Mouse (Mus musculus) forebrain, embryonic 15.5 days (tissue): ENCODE measurements around the gene Aip. TPM values are rescaled to one million over a fixed set of nuclear protein-coding genes. Genes with fewer than 3 reads are reported as not detected.

Source experiments
- ATAC-seq: fragments of 200-750 bp; cut with Nextera tagmentation; replicated peaks from 2 replicates; pipeline ENCODE4 v1.8.0; 2017; ENCODE audit warnings: mild to moderate bottlenecking, moderate TSS enrichment, moderate library complexity
- H3K27ac ChIP-seq: fragments of 300-500 bp; sonication (generic); replicated peaks from 2 replicates; pipeline ENCODE4 v1.5.1; 2015; ENCODE audit warnings: mild to moderate bottlenecking, inconsistent platforms
- H3K27me3 ChIP-seq: fragments of 300-500 bp; sonication (generic); 2 replicates; pipeline ENCODE4 v1.6.1; 2015; ENCODE audit warnings: inconsistent platforms
- H3K36me3 ChIP-seq: fragments of 300-500 bp; sonication (generic); 2 replicates; pipeline ENCODE4 v1.6.1; 2015; ENCODE audit warnings: mild to moderate bottlenecking, inconsistent platforms
- H3K4me1 ChIP-seq: fragments of 300-500 bp; sonication (generic); 2 replicates; pipeline ENCODE4 v1.6.1; 2015; ENCODE audit warnings: inconsistent platforms
- H3K4me2 ChIP-seq: fragments of 300-500 bp; sonication (generic); replicated peaks from 2 replicates; pipeline ENCODE4 v1.6.1; 2015; ENCODE audit warnings: mild to moderate bottlenecking, inconsistent platforms
- H3K4me3 ChIP-seq: fragments of 300-500 bp; sonication (generic); 2 replicates; pipeline ENCODE4 v1.5.1; 2015; ENCODE audit warnings: mild to moderate bottlenecking, inconsistent platforms
- H3K9ac ChIP-seq: fragments of 300-500 bp; sonication (generic); replicated peaks from 2 replicates; pipeline ENCODE4 v1.6.1; 2015; ENCODE audit warnings: mild to moderate bottlenecking, inconsistent platforms
- H3K9me3 ChIP-seq: fragments of 300-500 bp; sonication (generic); 2 replicates; pipeline ENCODE4 v1.6.1; 2016; ENCODE audit warnings: inconsistent platforms
- WGBS: fragments of 180-500 bp; shearing (Covaris S2); methylation state at CpG from one replicate; pipeline ENCODE4 v1.1.7; 2015; ENCODE audit warnings: mixed read lengths; 5-methylcytosine and 5-hydroxymethylcytosine counted together
- polyA plus RNA-seq: library from polyadenylated mRNA; unstranded; fragments of >200 nt; fragmentation: Nextera tagmentation; extraction: Ambion mirVana; gene quantifications from 2 replicates; pipeline ENCODE4 v1.2.1, GENCODE M21; 2015

Gene Aip
- polyA plus RNA-seq, 1 experiment from 2014 or later, result 90.1 TPM

- ATAC-seq, result no peak
- H3K36me3 ChIP-seq, result no peaks in the 10 kb centered on the region
- H3K9ac ChIP-seq, result peak overlapping the region; percentile 55; the same call in 1 of the 2 replicates
- H3K27ac ChIP-seq, result no peak overlapping the region
- 96% methylated on average over 2 of the region's 2 CpGs for WGBS
- no peak overlapping the region for H3K4me3 ChIP-seq
- no peaks in the 10 kb centered on the region for H3K9me3 ChIP-seq
- H3K4me1 ChIP-seq, result peaks cover 42% of the 10 kb centered on the region
- no peak overlapping the region for H3K4me2 ChIP-seq
- no peaks in the 10 kb centered on the region for H3K27me3 ChIP-seq
Measured at GRCm38 (mm10) chr19:4102049-4102448, 23.6 kb downstream of the Aip start.

GRCm38 (mm10) chr19:4101466-4101865 lies 24.2 kb downstream of the Aip start:
- peak overlapping the region; percentile 9 for H3K27ac ChIP-seq
- 52% methylated on average over 6 of the region's 6 CpGs for WGBS

GRCm38 (mm10) chr19:4100718-4101261 lies 24.9 kb downstream of the Aip start:
- Histone ChIP-seq H3K9me3 (no peaks in the 10 kb centered on the region), H3K4me1 (peaks cover 49% of the 10 kb centered on the region)

More at GRCm38 (mm10) chr19:4101466-4101865, 24.2 kb downstream of the Aip start:
- Histone ChIP-seq H3K9ac (peak overlapping the region; percentile 55), H3K4me3 (peak overlapping the region; percentile 61), H3K36me3 (no peaks in the 10 kb centered on the region), H3K27me3 (no peaks in the 10 kb centered on the region), H3K4me1 (peaks cover 43% of the 10 kb centered on the region), H3K4me2 (peak overlapping the region; percentile 92), H3K9me3 (no peaks in the 10 kb centered on the region)
- ATAC-seq, result no peak

GRCm38 (mm10) chr19:4099837-4100717 lies 25.6 kb downstream of the Aip start, which contains the start of gene Pitpnm1:
TSS of gene Pitpnm1 (plus strand) at chr19:4099998.
- Histone ChIP-seq H3K4me3 (peak within 1 kb of the TSS; percentile 61), H3K27me3 (no peaks in the 10 kb centered on the region), H3K27ac (peak within 1 kb of the TSS; percentile 9), H3K4me2 (peak within 1 kb of the TSS; percentile 92), H3K4me1 (peaks cover 50% of the 10 kb centered on the region), H3K9me3 (no peaks in the 10 kb centered on the region), H3K9ac (peak within 1 kb of the TSS; percentile 55), H3K36me3 (no peaks in the 10 kb centered on the region)
- WGBS, result 1% methylated on average over 52 of the region's 53 CpGs
- no peak for ATAC-seq

More at GRCm38 (mm10) chr19:4100718-4101261, 24.9 kb downstream of the Aip start:
- no peaks in the 10 kb centered on the region for H3K36me3 ChIP-seq
- peak overlapping the region; percentile 55 for H3K9ac ChIP-seq
- H3K27ac ChIP-seq, result peak overlapping the region; percentile 9
- H3K4me2 ChIP-seq, result peak overlapping the region; percentile 92
- under 1% methylated on average over 52 of the region's 52 CpGs for WGBS
- no peaks in the 10 kb centered on the region for H3K27me3 ChIP-seq
- ATAC-seq, result no peak
- peak overlapping the region; percentile 61 for H3K4me3 ChIP-seq

- H3K4me2 ChIP-seq, result 0 out of 2 replicates have a peak overlapping the region, but pooled peaks have one; percentile 3
- H3K27ac ChIP-seq, result no peak overlapping the region; the same call in 1 of the 2 replicates
- no peaks in the 10 kb centered on the region for H3K27me3 ChIP-seq
- ATAC-seq, result no peak
- WGBS, result 9% methylated on average over 9 of the region's 9 CpGs
- no peaks in the 10 kb centered on the region for H3K36me3 ChIP-seq
- H3K9ac ChIP-seq, result no peak overlapping the region
- H3K4me3 ChIP-seq, result no peak overlapping the region
- H3K4me1 ChIP-seq, result peaks cover 50% of the 10 kb centered on the region
- no peaks in the 10 kb centered on the region for H3K9me3 ChIP-seq
Measured at GRCm38 (mm10) chr19:4099056-4099455, 26.6 kb downstream of the Aip start.

- Histone ChIP-seq H3K4me2 (no peak overlapping the region), H3K4me1 (peaks cover 50% of the 10 kb centered on the region), H3K9me3 (no peaks in the 10 kb centered on the region), H3K4me3 (no peak overlapping the region; the same call in 1 of the 2 replicates), H3K36me3 (no peaks in the 10 kb centered on the region), H3K27ac (no peak overlapping the region), H3K9ac (no peak overlapping the region), H3K27me3 (no peaks in the 10 kb centered on the region)
- ATAC-seq, result no peak
- WGBS, result 89% methylated on average over 13 of the region's 13 CpGs
Measured at GRCm38 (mm10) chr19:4098426-4098825, 27.2 kb downstream of the Aip start.

GRCm38 (mm10) chr19:4097441-4097825 lies 28.2 kb downstream of the Aip start:
- peak; percentile 12 for ATAC-seq
- Histone ChIP-seq H3K27ac (peak overlapping the region; percentile 75), H3K4me3 (peak overlapping the region; percentile 66), H3K9ac (peak overlapping the region; percentile 44), H3K27me3 (no peaks in the 10 kb centered on the region), H3K4me1 (peaks cover 50% of the 10 kb centered on the region), H3K36me3 (no peaks in the 10 kb centered on the region), H3K9me3 (no peaks in the 10 kb centered on the region), H3K4me2 (peak overlapping the region; percentile 75)
- 1% methylated on average over 21 of the region's 21 CpGs for WGBS

GRCm38 (mm10) chr19:4096642-4097440 lies 28.8 kb downstream of the Aip start, which contains the start of gene Cdk2ap2:
TSS of gene Cdk2ap2 (plus strand) at chr19:4097182.
- Histone ChIP-seq H3K4me2 (peak within 1 kb of the TSS; percentile 75), H3K4me1 (peaks cover 45% of the 10 kb centered on the region), H3K9ac (peak within 1 kb of the TSS; percentile 61), H3K36me3 (no peaks in the 10 kb centered on the region), H3K4me3 (peak within 1 kb of the TSS; percentile 66), H3K27ac (peak within 1 kb of the TSS; percentile 91), H3K9me3 (no peaks in the 10 kb centered on the region), H3K27me3 (no peaks in the 10 kb centered on the region)
- under 1% methylated on average over 65 of the region's 65 CpGs for WGBS
- ATAC-seq, result peak; percentile 95

GRCm38 (mm10) chr19:4095802-4096201 lies 29.9 kb downstream of the Aip start:
- ATAC-seq, result no peak
- Histone ChIP-seq H3K27me3 (no peaks in the 10 kb centered on the region), H3K36me3 (no peaks in the 10 kb centered on the region), H3K4me1 (peaks cover 35% of the 10 kb centered on the region), H3K4me3 (no peak overlapping the region; the same call in 1 of the 2 replicates), H3K9me3 (no peaks in the 10 kb centered on the region), H3K9ac (0 out of 2 replicates have a peak overlapping the region, but pooled peaks have one; percentile 61), H3K27ac (0 out of 2 replicates have a peak overlapping the region, but pooled peaks have one; percentile 91), H3K4me2 (peak overlapping the region; percentile 75; the same call in 1 of the 2 replicates)
- 69% methylated on average over 3 of the region's 3 CpGs for WGBS

GRCm38 (mm10) chr19:4094774-4095303 lies 30.8 kb downstream of the Aip start:
- H3K27me3 ChIP-seq, result no peaks in the 10 kb centered on the region
- no peak overlapping the region for H3K27ac ChIP-seq
- peaks cover 25% of the 10 kb centered on the region for H3K4me1 ChIP-seq
- WGBS, result 83% methylated on average over 5 of the region's 5 CpGs
- no peaks in the 10 kb centered on the region for H3K36me3 ChIP-seq
- H3K9ac ChIP-seq, result no peak overlapping the region
- no peaks in the 10 kb centered on the region for H3K9me3 ChIP-seq
- H3K4me2 ChIP-seq, result no peak overlapping the region
- no peak overlapping the region for H3K4me3 ChIP-seq
- ATAC-seq, result no peak

GRCm38 (mm10) chr19:4094348-4094747 lies 31.3 kb downstream of the Aip start:
- no peak for ATAC-seq
- H3K36me3 ChIP-seq, result no peaks in the 10 kb centered on the region
- H3K27ac ChIP-seq, result no peak overlapping the region
- H3K9ac ChIP-seq, result no peak overlapping the region
- H3K27me3 ChIP-seq, result no peaks in the 10 kb centered on the region
- H3K4me1 ChIP-seq, result peaks cover 21% of the 10 kb centered on the region
- no peaks in the 10 kb centered on the region for H3K9me3 ChIP-seq
- no peak overlapping the region for H3K4me2 ChIP-seq
- WGBS, result 85% methylated on average over 3 of the region's 3 CpGs
- H3K4me3 ChIP-seq, result no peak overlapping the region
